Mouse (Mus musculus) cerebellum, adult 8-10 months (tissue): ENCODE results near the gene Hes3.

Source experiments
- DNase-seq: peaks from one replicate; pipeline ENCODE4 v3.0.0; 2022

The Hes3 gene

GRCm38 (mm10) chr4:152291562-152291961, at the start of gene Hes3:
Hes3 (minus strand) TSS chr4:152291662.
- no peak for DNase-seq

GRCm38 (mm10) chr4:152340584-152341284, 49.3 kb upstream of the Hes3 start:
- no peak for DNase-seq

- peak; percentile 35 for DNase-seq
These were observed 47.9 kb upstream of the Hes3 start for GRCm38 (mm10) chr4:152339293-152339790.

GRCm38 (mm10) chr4:152338419-152339292, 47.2 kb upstream of the Hes3 start, which contains the start of gene Chd5:
Chd5 (plus strand) TSS chr4:152338651.
- DNase-seq = peak; percentile 51

GRCm38 (mm10) chr4:152337772-152338171, 46.3 kb upstream of the Hes3 start:
- no peak for DNase-seq

GRCm38 (mm10) chr4:152333587-152333986, 42.1 kb upstream of the Hes3 start:
- no peak for DNase-seq

- DNase-seq = no peak
These were observed 41.5 kb upstream of the Hes3 start for GRCm38 (mm10) chr4:152332952-152333351.

GRCm38 (mm10) chr4:152328691-152329090, 37.2 kb upstream of the Hes3 start:
- peak; percentile 45 for DNase-seq

GRCm38 (mm10) chr4:152326543-152326942, 35.1 kb upstream of the Hes3 start:
- no peak for DNase-seq

GRCm38 (mm10) chr4:152325574-152326411, 34.3 kb upstream of the Hes3 start, which contains the start of gene Rpl22:
Rpl22 (plus strand) TSS chr4:152325742.
- peak; percentile 92 for DNase-seq

- no peak for DNase-seq
These were observed 33.4 kb upstream of the Hes3 start for GRCm38 (mm10) chr4:152324641-152325562.

- no peak for DNase-seq
These were observed 30.0 kb upstream of the Hes3 start for GRCm38 (mm10) chr4:152321464-152321863.

GRCm38 (mm10) chr4:152318517-152319234, 27.2 kb upstream of the Hes3 start, which contains the start of gene Rnf207:
Rnf207 (minus strand) TSS chr4:152318993.
- DNase-seq = peak; percentile 56

- no peak for DNase-seq
These were observed 26.2 kb upstream of the Hes3 start for GRCm38 (mm10) chr4:152317631-152318033.

- no peak for DNase-seq
These were observed 24.2 kb upstream of the Hes3 start for GRCm38 (mm10) chr4:152315498-152316213.

- DNase-seq = no peak
These were observed 22.5 kb upstream of the Hes3 start for GRCm38 (mm10) chr4:152313934-152314333.

- DNase-seq = no peak
These were observed 21.8 kb upstream of the Hes3 start for GRCm38 (mm10) chr4:152313211-152313632.

GRCm38 (mm10) chr4:152312186-152312585, 20.7 kb upstream of the Hes3 start:
- DNase-seq = no peak

GRCm38 (mm10) chr4:152307542-152307941, 16.1 kb upstream of the Hes3 start:
- DNase-seq = no peak

GRCm38 (mm10) chr4:152305991-152306390, 14.5 kb upstream of the Hes3 start:
- DNase-seq = no peak
